In the genomic region with DNA sequence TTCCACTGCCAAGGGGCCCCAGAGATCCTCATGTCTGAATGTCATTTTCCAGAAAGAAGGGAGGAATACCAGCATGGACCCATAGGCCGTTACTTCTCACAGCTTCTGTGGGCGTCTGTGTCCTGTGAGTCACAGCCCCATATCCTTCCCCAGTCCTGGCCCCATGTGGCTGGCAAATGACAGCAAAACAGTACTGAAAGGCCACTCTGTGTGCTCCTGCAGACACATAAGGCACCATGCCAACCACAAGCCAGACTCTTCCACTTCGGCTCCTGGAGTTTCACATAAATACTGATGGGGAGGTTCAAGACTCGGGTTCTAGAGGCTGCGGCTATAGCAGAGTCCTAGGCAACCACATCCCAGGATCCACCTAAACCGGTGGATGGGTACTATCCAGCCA, we compare ENCODE assay signal across 9 mouse cellular contexts.
DNase-seq lines count a peak whose midpoint lies in the region; ATAC-seq and TF ChIP-seq lines count a peak whose summit lies in the region.
"Had no signal": no experiment of that assay in that cellular context is flagged by ENCODE, and none has a peak within 500 bp of the region (broad histone marks: within the 10 kb centered on the region; RNA-seq: fewer than 3 reads in every experiment).

No protein-coding gene starts in this region.

- DNase-seq in kidney, adult 8-10 months = no peak
- peak; percentile 61 to 62 for DNase-seq in cerebellum, postnatal 10 days
- DNase-seq in gastrocnemius, adult 8-10 months (ENCODE audit: low spot score in 2 of 2) = no peak
- DNase-seq in adrenal gland, postnatal 14 days = no peak

- peaks cover 92% of the 10 kb centered on the region for H3K4me1 ChIP-seq in kidney, embryonic 15.5 days
- H3K4me1 ChIP-seq in hindbrain, embryonic 12.5 days = peaks cover 85% of the 10 kb centered on the region

- H3K4me3 ChIP-seq in kidney, embryonic 15.5 days (replicated peaks) = no peak overlapping the region
- H3K4me3 ChIP-seq in hindbrain, embryonic 12.5 days = no peak overlapping the region
- no peak overlapping the region for H3K4me3 ChIP-seq in myocyte
- H3K4me3 ChIP-seq: limb, embryonic 12.5 days had no signal

- H3K36me3 ChIP-seq in kidney, embryonic 15.5 days = peaks cover 17% of the 10 kb centered on the region
- peaks cover 8% of the 10 kb centered on the region for H3K36me3 ChIP-seq in hindbrain, embryonic 12.5 days
- H3K36me3 ChIP-seq in myocyte (ENCODE audit: control insufficient read depth, insufficient read depth) = no peaks in the 10 kb centered on the region

- no peak overlapping the region for H3K9ac ChIP-seq in kidney, embryonic 15.5 days
- no peak overlapping the region for H3K9ac ChIP-seq in hindbrain, embryonic 12.5 days
- H3K9ac ChIP-seq: limb, embryonic 12.5 days had no signal

- ATAC-seq in kidney, embryonic 15.5 days (replicated peaks; ENCODE audit: low FRiP score) = no peak
- ATAC-seq in hindbrain, embryonic 12.5 days (ENCODE audit: low FRiP score) = no peak
- no peak for ATAC-seq in granulocyte monocyte progenitor cell, adult 5-6 weeks (replicated peaks; ENCODE audit: poor library complexity, severe bottlenecking)

- no peaks in the 10 kb centered on the region for H3K9me3 ChIP-seq in kidney, embryonic 15.5 days (replicated peaks)
- no peaks in the 10 kb centered on the region for H3K9me3 ChIP-seq in hindbrain, embryonic 12.5 days (replicated peaks)
- H3K9me3 ChIP-seq: limb, embryonic 12.5 days had no signal

- no peak for TF ChIP-seq POLR2A in myocyte (IDR thresholded peaks at IDR 0.05; ENCODE audit: insufficient read length, low read depth)

- H3K27ac ChIP-seq in kidney, embryonic 15.5 days = peak overlapping the region; percentile 86
- peak overlapping the region; percentile 93 for H3K27ac ChIP-seq in hindbrain, embryonic 12.5 days

- no peaks in the 10 kb centered on the region for H3K27me3 ChIP-seq in kidney, embryonic 15.5 days
- no peaks in the 10 kb centered on the region for H3K27me3 ChIP-seq in hindbrain, embryonic 12.5 days
- no peaks in the 10 kb centered on the region for H3K27me3 ChIP-seq in myocyte (ENCODE audit: control insufficient read depth, insufficient read depth, insufficient read length)
- H3K27me3 ChIP-seq: limb, embryonic 12.5 days had no signal

- no peak overlapping the region for H3ac ChIP-seq in myocyte (ENCODE audit: control insufficient read depth, insufficient read length)

- no peak overlapping the region for H3K4me2 ChIP-seq in kidney, embryonic 15.5 days
- H3K4me2 ChIP-seq in hindbrain, embryonic 12.5 days (replicated peaks) = no peak overlapping the region
- H3K4me2 ChIP-seq in myocyte (ENCODE audit: low read depth) = peak overlapping the region; percentile 25
- H3K4me2 ChIP-seq: limb, embryonic 12.5 days had no signal

- peaks cover 27% of the 10 kb centered on the region for H3K79me2 ChIP-seq in myocyte (ENCODE audit: control insufficient read depth, insufficient read depth)

- WGBS in kidney, embryonic 15.5 days = 86% methylated on average over 6 of the region's 6 CpGs
- WGBS in hindbrain, embryonic 12.5 days = 83% methylated on average over 6 of the region's 6 CpGs

TF ChIP-seq in myocyte, 11 proteins besides CTCF, POLR2A, EP300 and RAD21:
- TF ChIP-seq MYOG (IDR thresholded peaks at IDR 0.05; ENCODE audit: control insufficient read depth in 1 of 3, insufficient read depth in 1 of 3, insufficient read length in 2 of 3, low read depth in 2 of 3) (no peak), POLR2AphosphoS2 (IDR thresholded peaks at IDR 0.05; ENCODE audit: insufficient read length, low read depth) (no peak), REST (IDR thresholded peaks at IDR 0.05; ENCODE audit: insufficient read depth, insufficient read length) (no peak)

Comparison
In these comparisons a context has a peak if more than half of its experiments do, and no peak if none do; other contexts are left out.
1. DNase-seq: peak in cerebellum, postnatal 10 days (2 of 2); none in kidney, adult 8-10 months (0 of 2), gastrocnemius, adult 8-10 months (0 of 2) and adrenal gland, postnatal 14 days (single experiment).